Mouse (Mus musculus) mouse embryonic stem cell (cell line): ENCODE measurements at regions not wholly inside any gene's neighbourhood (a gene's known extent, or its start where the extent isn't known, plus 50 kb on each side); places are given as distances from the start of the nearest gene placed in this dataset.

ENCODE experiments used
- in situ Hi-C, 2 experiments: fragments of 300-500 bp; cut with MboI; formaldehyde crosslinking; loops; 1 replicate in 1 of 2; 3 replicates in 1 of 2; pipeline ENCODE4 v1.14.3; 2019 to 2020; ENCODE audit warnings: low sequenced_read_pairs in 2 of 2, low pct_unique_long_range_greater_than_20kb in 1 of 2, mixed read lengths in 1 of 2; ENCODE audit not compliant: unreplicated experiment in 1 of 2

- in situ Hi-C loops: no loop called here
Observed at GRCm38 (mm10) chr16:50877926-50878325, 287.0 kb upstream of the Ccdc54 start.

- in situ Hi-C loops: no loop called here
Observed at GRCm38 (mm10) chr16:50871318-50871717, 280.4 kb upstream of the Ccdc54 start.

GRCm38 (mm10) chr16:50863565-50863964 is 272.6 kb upstream of the Ccdc54 start:
- in situ Hi-C loops: no loop called here

- in situ Hi-C loops: no loop called here
Observed at GRCm38 (mm10) chr16:50859513-50859912, 268.6 kb upstream of the Ccdc54 start.

- in situ Hi-C loops: no loop called here
Observed at GRCm38 (mm10) chr16:50852081-50852480, 261.1 kb upstream of the Ccdc54 start.

GRCm38 (mm10) chr16:50847693-50848092 is 256.7 kb upstream of the Ccdc54 start:
- in situ Hi-C loops: no loop called here

DNA sequence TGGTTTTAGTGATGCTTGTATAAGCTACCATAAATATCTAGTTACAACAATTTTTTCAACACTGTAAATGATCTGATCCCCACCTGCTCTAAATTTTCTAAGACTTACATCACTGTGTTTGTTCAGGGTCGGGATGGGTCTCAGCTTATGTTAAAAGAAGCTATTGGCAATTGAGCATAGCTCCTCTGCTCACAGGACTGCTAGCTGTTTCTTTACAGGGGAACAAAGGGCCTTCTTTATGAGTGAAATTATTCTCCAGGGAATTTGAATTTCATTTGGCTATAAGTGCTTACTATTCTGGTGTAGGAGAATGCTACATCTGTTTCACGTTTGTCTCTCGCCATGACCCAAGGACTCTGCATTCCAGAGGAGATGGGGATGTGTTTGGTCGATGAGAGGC is 255.6 kb upstream of the Ccdc54 start:
- in situ Hi-C loops: no loop called here

DNA sequence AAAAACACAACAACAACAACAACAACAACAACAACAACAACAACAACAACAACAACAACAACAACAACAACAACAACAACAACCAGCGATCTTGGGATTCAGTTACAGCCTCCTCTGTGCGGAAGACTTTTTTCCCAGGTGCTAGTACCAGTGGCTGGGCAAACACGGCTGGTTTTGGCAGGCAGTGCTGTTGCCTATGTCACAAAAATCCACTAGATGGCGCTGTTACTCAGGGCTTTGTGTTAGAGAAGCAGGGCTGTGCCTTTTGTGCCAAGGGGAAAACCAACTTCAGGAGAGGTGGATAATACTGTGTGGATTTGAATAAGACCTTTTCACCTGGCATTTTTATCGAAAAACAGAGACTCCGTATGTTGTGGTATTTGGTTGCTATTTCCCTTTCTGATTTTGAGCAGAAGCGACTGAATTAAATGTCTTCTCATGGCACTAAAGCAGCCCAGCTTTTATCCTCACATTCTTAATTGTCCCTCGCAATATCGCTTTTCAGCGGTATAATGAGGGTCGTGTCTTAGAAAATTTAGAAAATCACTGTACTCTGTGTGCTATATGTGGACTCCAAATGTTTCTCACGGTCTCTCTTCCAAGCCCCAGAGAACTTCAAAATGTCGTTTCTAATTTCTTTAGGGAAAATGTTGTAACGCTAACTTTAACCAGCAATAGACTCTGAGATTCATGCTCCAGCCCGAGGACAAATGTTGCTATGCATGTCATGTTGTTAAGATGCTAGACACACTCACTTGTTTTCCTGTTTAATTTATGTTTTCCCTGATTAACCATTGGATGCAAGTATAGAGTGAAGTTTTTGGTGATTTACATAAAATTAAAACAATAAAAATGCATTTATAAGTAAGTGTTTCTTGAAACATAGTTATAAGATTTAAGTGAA is 251.0 kb upstream of the Ccdc54 start:
- in situ Hi-C loops: no loop called here

GRCm38 (mm10) chr16:50841205-50841604 is 250.3 kb upstream of the Ccdc54 start:
- in situ Hi-C loops: no loop called here

DNA sequence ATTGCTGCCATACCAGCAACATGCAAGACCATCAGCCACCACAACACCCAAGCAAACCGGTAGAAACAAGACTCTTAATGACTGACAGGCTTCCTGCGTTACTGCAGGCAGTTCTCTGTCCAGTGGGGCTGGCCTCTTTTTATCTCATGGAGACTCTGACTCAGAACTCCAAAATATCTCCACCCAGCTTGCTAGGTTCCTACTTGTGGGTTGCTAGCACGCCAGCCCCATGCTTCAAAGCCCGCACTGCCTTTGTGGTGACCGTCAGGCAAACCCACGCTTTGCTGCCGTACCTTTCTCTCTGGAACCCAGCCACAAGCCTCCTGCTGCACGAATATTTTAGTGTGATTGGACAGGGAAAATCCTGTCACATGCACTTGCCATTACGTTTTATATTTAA is 248.7 kb upstream of the Ccdc54 start:
- in situ Hi-C loops: no loop called here

DNA sequence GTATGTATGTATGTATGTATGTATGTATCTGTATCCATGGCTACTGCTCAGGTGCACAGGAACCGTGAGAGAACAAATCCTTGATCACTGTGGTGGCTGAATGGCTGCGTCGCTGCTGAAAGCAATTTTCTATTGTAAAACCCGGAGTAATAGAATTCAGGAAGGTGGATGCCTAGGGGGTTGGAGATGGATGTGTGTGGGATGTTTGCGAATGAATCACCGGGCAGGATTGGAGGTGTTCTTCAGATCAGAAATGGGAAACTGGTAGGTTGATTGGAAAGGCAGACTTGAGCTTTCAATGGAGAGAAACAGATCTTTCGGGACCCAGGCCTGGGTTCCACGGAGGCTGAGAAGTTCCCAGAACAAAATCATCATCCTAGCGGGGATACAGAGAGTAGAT is 246.5 kb upstream of the Ccdc54 start:
- in situ Hi-C loops: no loop called here

DNA sequence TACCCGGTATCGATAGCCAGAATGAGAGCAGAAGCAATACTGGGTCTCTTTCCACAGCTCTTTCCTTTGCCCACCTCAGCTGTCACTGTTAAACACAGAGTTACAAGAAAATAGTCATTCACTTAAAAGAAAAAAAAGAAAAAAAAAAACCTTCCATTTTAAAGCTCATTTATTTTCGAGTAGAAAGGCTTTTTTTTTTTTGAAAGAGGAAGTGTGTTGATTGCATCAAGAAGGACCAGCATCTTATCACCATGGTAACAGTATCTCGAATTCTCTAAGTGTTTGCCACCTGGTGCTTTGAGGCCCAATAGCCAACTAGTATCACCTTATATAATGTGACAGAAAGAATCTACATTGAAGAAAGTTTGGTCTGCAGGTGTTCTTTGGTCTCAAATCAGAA is 245.5 kb upstream of the Ccdc54 start:
- in situ Hi-C loops: no loop called here

DNA sequence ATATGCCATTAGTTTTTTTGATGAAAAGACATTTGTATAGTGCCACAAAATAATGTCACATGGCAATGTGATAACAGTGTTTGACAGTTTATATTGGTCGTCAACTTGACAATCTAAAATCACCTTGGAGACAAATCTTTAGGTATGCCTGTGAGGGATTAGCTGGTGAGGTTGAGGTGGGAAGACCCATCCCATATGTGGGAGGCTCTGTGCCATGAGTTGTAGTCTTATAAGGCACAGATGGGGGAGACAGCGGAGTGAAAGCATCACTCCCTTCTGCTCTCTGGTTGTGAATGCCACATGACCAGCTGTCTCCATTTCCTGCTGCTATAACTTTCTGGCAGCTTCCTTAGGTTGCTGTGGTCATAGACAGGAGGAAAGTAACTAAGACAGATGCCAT is 242.4 kb upstream of the Ccdc54 start:
- in situ Hi-C loops: no loop called here

DNA sequence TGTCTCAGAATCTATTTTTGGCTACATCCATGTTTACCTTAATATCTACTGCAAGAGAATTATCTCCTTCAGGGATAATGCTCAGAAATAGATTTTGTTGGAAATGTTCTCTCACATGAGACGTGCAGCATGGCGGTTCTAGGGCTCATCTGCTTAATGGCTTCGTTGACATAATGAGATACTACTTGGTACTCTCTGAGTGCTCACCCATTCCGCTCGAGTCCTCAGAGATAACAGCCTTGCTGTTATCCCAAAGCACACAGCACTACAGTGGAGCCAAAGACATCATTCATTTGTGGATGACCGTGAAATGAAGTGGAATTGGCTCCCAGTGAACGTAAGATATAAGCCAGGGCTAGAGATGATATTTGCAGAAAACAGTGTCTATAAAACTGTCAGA is 231.4 kb upstream of the Ccdc54 start:
- in situ Hi-C loops: no loop called here

- in situ Hi-C loops: no loop called here
Observed at GRCm38 (mm10) chr16:50814626-50815025, 223.7 kb upstream of the Ccdc54 start.

DNA sequence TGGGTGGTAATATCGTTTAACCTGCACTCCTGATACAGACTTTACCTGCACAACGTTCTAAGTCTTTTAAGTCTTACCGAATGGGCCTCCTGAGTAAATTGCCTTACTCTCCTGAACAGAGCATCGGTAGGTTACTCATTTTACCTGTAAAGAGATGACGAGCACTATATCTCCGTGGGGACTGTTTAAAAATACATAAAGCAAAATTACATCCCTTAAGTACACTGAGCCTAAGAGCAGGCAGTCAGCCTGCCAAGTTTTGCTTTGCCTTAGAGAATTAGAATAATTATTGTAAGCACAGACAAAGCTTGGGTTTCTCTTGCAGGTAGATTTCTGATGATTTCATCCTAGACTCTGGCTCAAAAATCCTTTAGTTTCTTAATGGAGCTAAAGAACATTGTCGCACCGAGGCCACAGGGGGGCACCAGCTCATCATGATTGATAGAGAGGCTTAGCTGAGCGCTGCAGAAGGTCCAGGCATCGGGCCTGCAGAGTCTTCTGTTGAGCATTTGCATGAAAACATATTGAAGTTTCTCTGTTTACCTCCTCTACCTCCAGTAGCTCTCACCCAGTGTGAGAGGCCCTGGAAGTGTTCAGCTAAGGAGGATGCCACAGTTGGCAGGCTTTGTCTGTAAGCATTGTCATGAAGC is 208.3 kb upstream of the Ccdc54 start:
- in situ Hi-C loops: no loop called here

- in situ Hi-C loops: no loop called here
Observed at GRCm38 (mm10) chr16:50798095-50798494, 207.1 kb upstream of the Ccdc54 start.

DNA sequence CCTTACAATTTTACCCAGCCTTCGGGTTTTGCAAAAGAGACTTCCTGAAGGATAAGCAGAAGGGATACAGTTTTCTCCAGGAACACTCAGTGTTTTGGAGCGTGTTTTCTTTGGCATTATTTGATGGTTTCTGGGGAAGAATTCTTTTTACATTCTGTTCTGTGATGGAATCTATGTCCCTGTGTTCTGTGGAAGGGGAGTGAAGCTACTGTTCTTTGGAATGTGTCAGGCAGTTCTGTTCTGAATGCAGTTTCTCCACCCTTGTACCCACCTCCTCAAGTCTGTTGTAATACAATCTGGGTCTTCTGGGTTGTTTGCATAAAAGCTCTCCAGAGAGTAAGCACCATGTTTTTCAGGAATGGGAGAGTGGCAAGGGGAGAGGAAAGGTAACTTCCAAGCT is 202.0 kb upstream of the Ccdc54 start:
- in situ Hi-C loops: no loop called here

- in situ Hi-C loops: no loop called here
Observed at GRCm38 (mm10) chr16:50792506-50792905, 201.6 kb upstream of the Ccdc54 start.

- in situ Hi-C loops: no loop called here
Observed at GRCm38 (mm10) chr16:50788702-50789101, 197.7 kb upstream of the Ccdc54 start.
